Mouse (Mus musculus): ENCODE results near the gene Zfp661. TPM values are rescaled to one million over a fixed set of nuclear protein-coding genes. Genes with fewer than 3 reads are reported as not detected.

The Zfp661 gene
- total RNA-seq, 4 experiments from 2014 or later: 1.1 to 1.9 (median 1.6) TPM

DNA sequence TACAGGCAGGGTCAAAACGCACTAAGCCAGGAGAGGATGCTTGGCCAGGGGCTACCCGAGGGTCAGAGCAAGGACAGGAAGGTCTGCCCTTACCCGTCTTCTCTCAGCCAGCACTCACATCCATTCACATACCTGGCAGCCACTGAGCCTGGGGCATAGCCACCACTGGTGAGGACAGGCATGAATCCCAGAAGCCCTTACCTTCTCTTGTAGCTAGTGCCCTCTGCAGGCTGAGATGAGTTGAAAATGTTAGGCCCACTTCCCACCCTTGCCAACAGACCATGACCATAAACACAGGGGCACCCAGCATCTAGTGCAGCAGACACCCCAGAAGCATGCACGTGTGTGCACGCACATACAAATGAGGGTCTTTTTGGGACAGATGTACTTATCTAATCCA is 35.8 kb downstream of the Zfp661 start:
- no peak for DNase-seq (ENCODE audit: low spot score)

DNA sequence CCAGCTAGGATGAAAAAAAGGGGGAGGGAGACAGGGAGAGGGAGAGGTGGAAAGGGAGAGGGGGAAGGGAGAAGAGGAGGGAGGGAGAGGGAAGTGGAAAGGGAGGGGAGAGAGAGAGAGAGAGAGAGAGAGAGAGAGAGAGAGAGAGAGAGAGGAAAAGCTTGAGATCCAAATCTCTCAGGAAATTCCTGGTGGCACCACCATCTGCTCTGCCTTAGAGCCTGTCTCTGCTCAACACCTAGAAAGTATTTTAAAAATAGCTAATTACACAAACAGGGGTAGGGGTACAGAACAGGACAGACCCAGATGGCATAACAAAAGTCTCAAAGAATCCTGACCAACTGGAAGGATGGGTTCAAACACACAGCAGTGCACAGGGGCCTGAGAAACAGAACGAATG is 36.4 kb downstream of the Zfp661 start:
- DNase-seq (ENCODE audit: low spot score): no peak

DNA sequence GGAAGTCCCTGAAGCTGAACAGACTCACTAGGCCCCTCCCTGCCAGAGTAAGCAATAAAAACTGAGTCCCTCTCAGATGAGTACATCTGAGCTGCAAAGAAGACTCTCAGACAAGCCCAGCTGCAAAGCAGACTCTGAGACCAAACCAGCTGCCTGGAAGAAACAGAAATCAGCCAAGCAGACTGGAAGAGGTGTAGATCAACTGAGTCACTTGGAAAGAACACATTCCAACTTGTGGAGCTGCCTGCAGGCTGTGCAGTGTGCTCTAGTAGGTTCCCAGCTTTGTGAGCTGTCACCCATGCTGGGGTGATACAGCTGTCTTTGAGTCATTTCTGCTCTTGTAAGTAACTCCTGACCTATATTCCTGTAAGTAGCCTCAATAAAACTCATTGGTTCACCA is 37.2 kb downstream of the Zfp661 start:
- DNase-seq (ENCODE audit: low spot score): no peak

DNA sequence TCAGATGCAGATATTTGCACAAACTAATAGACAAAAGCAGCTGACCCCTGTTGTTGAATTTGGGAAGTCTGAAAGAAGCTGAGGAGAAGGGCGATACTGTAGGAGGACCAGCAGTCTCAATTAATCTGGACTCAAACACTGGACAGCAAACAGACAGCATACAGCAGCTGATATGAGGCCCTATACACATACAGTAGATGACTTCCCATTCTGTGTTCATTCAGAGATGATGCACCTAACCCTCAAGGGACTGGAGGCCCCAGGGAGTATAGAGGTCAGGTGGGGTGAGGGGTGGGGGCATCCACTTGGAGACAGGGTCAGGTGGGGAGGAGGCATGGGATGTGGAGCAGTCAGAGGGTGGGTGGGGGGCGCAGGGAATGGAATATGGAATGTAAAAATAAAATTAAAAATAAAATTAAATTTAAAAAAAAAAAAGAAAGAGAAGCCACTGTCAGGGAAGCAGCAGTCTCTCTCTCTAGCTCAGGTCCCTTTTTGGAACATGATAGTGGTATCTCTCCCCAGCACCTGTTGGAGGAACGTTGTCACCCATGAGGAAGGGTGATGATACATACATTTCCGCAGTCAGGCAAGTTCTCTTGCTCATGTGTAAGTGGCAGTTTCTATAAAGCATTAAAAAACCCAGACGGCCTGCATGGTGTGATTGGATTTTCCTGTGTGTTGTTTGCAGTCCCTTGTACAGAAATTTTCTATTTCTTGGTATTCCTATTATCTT is 38.4 kb downstream of the Zfp661 start:
- DNase-seq (ENCODE audit: low spot score): no peak

DNA sequence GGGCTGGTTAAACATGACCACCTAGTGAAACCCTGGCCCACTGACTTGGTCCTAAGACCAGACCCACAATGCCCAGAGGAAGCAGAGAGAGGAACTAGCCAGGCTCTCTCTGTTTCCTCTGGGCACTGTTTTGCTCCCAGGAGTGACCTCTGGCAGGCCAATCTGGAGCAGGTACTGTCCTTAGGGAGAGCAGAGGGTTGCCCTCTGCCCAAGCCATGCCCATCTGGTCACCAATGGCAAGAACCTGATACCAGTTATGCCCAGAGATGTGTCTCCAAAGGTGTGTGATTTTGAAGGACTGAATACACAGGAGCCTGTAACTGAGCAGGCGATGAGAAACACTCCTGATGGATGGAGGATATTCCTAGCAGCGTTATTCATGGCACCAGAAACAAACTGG is 45.2 kb downstream of the Zfp661 start:
- DNase-seq (ENCODE audit: low spot score): no peak

DNA sequence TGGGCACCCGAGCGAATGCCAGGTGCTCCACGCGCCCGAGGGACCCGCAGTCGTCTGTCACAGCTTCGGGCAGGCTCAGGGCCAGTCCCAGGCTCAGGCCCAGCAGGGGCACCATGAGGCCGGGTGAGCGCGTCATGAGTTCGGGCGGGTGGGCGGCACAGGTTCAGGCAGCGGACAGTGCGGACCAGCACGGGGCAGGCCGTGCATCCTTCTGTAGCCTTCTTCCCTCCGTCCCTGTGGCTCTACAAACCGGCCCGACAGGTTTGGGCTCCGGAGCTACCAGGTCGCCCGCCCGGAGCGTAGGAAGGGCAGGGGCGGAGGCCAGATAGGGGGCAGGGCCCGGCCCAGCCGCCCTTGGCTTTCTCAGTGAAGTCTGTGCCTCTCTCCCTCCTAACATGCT is 45.7 kb downstream of the Zfp661 start, which contains the start of gene Prom2:
Prom2 (minus strand) TSS at position 283 of the 400 bp plus-strand sequence.
- DNase-seq (ENCODE audit: low spot score): no peak

DNA sequence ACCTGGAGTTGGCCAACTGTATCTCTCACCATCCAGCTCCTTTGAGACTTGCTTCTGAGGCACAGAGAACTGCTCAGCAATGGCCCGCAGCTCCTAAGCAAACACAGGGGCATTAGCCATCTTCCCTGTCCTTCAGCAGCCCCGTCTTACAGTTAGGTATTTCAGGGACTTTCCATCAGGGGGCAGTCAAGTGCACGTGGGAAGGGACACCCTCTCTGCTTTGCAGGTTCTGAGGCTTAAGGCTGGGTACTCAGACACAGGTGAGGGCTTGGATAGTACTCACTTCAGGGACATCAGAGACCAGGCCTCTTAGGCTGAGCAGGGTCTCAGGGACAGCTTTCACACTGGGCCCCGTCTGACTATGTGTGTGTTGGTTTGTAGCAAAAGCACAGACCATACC is 47.4 kb downstream of the Zfp661 start:
- no peak for DNase-seq (ENCODE audit: low spot score)

DNA sequence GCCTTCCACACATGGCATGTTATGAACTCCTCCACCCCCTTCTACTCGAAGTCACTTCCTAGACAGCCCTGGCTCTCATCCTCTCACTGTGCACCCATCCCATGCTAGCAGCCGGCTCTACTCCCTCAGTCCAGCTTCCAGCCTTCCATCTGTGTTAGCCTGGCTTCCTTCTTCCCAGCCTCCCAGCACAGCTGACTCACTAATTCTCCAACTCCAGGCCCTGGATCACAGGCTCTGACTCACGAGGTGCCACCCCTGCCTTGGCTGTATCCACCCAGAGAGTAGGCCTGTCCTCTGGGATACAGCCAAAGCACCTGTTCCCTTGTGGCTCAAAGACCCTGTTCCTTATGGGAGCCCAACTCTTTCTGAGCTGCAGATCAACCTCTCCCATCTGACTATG is 49.3 kb downstream of the Zfp661 start:
- DNase-seq (ENCODE audit: low spot score): no peak

DNA sequence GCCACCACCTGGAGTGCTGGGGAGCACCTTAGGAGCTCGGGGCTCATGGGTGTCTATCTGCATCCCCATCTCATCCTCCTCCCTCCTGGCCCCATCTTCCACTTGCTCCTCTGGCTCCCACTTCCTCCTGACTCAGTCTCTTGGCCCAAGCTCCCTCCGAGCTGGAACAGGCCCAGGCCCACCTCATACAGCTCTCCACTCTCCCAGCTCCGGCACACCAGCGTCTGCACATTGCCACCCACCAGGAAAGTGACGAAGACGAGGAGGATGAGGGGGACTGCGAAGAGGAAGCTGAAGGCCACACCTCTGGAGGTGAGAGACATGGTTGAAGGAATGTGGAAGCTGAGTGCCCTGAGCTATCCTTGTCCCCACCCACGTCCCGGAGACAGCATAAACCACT is 51.5 kb downstream of the Zfp661 start:
- no peak for DNase-seq (ENCODE audit: low spot score)

DNA sequence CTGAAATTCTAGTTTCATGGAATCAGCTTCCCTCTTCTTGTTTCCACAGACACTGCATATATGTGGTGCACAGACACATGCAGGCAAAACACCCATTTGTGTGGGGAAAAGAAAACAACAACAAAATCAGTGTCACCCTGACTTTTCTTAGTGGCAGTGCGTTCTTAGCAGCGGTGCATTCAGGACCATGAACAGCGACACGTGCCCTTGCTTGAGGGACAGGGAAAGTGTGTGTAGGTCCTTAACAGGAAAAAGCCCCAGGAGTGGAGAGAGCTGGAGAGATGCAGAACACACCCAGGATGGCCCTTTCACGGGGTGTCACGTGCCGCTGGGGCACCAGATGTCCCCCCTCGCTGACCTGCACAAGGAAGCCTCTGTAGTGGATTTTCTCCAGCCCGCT is 54.5 kb downstream of the Zfp661 start:
- DNase-seq (ENCODE audit: low spot score): no peak

DNA sequence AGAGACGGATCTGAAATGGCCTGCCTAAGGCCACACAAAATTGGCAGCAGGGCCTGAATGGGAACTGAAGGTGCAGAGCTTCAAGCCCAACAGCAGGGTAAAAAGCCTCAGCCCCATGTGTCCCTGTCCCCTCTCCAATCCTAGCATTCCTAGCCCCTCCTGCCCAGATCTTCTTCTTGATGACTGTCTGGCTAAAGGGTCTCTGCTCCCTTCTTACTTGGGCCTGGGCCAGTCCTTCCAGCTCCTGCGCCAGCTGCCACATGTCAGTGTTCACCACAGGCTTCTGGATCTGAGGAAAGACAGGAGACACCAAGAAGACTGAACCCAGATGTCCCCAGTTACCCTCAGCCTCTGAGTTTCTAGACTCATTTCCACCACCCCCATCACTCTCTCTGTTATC is 55.3 kb downstream of the Zfp661 start:
- no peak for DNase-seq (ENCODE audit: low spot score)

DNA sequence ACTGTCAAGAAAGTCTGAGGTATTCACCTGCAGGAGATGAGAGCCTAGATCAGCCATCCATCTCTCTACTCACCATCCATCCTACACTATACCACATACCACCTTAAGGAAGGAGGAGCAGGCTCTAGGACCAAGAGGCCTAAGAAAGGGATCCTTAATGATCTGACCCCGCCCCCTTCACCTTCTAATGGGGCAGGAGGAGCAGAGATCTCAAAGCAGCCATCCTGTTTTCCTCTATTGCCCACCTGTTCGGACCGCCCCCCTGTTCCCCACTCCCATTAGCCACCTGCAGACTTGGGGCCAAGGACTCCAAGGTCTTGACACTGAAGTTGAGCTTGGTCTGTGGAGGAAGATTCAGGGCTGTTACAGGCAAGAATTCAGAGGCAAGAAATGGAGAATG is 56.5 kb downstream of the Zfp661 start:
- DNase-seq (ENCODE audit: low spot score): no peak

DNA sequence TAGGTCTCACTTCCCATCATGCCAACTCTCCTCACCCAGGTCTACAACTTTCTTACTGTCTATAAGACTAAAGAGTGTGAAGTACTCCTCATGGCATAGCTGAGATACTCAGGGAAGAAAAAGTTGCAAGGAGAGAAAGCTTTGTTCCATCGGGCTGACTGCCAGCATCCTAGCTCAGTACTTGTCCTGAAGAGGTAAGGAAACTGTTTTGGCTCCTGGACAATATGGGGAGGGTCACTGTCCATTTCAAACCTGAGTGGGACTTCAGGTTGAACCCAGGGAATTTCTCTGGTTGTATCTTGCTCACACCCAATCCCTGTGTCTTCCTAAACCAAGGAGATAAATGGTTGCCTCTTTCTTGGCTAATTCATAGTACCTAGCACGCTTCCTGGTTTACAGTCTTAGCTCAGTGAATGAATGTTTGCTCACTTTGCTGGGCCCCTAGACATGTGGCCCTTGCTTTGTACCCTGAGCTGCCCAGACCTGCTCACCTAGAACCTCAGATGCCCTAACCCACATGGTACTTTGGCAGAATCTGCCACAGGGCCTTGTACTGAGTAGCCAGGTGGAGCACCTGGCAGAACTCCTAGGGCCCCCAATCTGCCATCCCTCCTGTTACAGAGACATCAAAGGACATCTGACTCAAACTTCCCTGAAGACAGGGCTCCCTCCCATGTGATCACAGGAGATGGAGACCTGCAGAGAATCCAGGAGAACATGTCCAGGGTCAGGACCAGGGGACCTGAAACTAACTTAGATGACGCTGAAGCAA is 61.7 kb downstream of the Zfp661 start:
- DNase-seq (ENCODE audit: low spot score): no peak

Other genes with a start within 250 kb of the Zfp661 start
- not detected for gene Astl, start 248.5 kb downstream of the Zfp661 start, total RNA-seq (2022)
- under 1 TPM; 0.41 to 0.78 (median 0.70) TPM for gene Adra2b, start 223.9 kb downstream of the Zfp661 start, total RNA-seq (2022)
- not detected for gene Gpat2, start 161.9 kb downstream of the Zfp661 start, total RNA-seq (2022)
- gene Fahd2a, start 142.5 kb downstream of the Zfp661 start, total RNA-seq (2022): 10 to 100 TPM; 42.1 to 59.5 (median 52.5) TPM
- gene Kcnip3, start 65.0 kb downstream of the Zfp661 start, total RNA-seq (2022): 1 to 10 TPM in 3 of 4 experiments, under 1 TPM in 1; 0.86 to 1.3 (median 1.2) TPM
- gene Prom2, start 45.6 kb downstream of the Zfp661 start, total RNA-seq (2022): under 1 TPM; 0.12 to 0.88 (median 0.25) TPM
- 10 to 100 TPM; 82.2 to 90.5 (median 86.5) TPM for gene Mrps5, start 128 bp upstream of the Zfp661 start, total RNA-seq (2022)
- gene Mal, start 69.6 kb upstream of the Zfp661 start, total RNA-seq (2022): 10 to 100 TPM; 12.9 to 25.1 (median 18.7) TPM
- gene Mall, start 142.8 kb upstream of the Zfp661 start, total RNA-seq (2022): 1 to 10 TPM; 3.4 to 8.7 (median 6.4) TPM
- 10 to 100 TPM in 1 of 4 experiments, 1 to 10 TPM in 3; 7.2 to 10.0 (median 8.9) TPM for gene Nphp1, start 201.8 kb upstream of the Zfp661 start, total RNA-seq (2022)
- 10 to 100 TPM; 56.0 to 63.9 (median 62.7) TPM for gene Mtln, start 205.4 kb upstream of the Zfp661 start, total RNA-seq (2022)
- gene Bub1, start 244.8 kb upstream of the Zfp661 start, total RNA-seq (2022): under 1 TPM in 3 of 4 experiments, not detected in 1; 0.14 to 0.82 (median 0.46) TPM

Measured in heart, adult 8-10 months (tissue).